Mouse (Mus musculus): ENCODE measurements around the gene Zscan21. TPM values are rescaled to one million over a fixed set of nuclear protein-coding genes. Genes with fewer than 3 reads are reported as not detected.

Zscan21 gene
- polyA plus RNA-seq, 1 experiment from 2014 or later: 45.7 TPM

DNA sequence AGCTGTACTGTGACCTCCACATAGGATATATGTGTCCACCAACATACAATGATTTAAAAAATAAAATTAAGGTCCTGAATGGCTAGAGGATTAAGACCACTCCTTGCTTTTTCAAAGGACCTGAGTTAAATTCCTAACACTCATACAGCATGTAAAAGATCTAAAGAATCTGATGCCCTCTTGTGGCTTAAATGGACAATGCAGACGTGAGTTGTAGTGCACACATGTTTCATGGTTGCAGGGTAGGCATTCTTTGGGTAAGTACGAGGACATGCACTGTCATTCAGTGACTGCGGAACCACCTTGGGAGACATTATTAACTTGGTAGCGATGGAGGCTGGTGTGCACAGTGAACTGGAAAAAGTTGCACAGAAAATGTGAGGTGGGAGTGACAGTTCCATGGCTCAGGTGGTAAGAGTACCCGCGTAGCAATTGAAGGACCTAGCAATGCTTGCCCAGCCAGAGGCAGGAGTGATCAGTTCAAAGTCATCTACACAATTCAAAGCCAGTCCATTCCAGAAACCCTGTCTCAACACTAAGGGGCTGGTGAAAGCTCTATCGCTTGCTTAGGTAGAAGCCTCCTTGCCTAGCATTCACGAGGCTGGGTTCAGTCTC is 21.3 kb downstream of the Zscan21 start:
- peaks cover 2% of the 10 kb centered on the region; the same call in 1 of the 2 replicates for H3K4me1 ChIP-seq (ENCODE audit: control insufficient read depth, insufficient read depth, low read length)
- no peak overlapping the region for H3K4me2 ChIP-seq
- no peaks in the 10 kb centered on the region for H3K27me3 ChIP-seq (ENCODE audit: control insufficient read depth, insufficient read depth, low read length)
- H3K36me3 ChIP-seq (ENCODE audit: control insufficient read depth, insufficient read depth, low read length): peaks cover 20% of the 10 kb centered on the region
- no peak for ATAC-seq (replicated peaks; ENCODE audit: insufficient number of reproducible peaks, low FRiP score, low TSS enrichment)
- no peak overlapping the region for H3K4me3 ChIP-seq (ENCODE audit: low read depth, low read length)
- no peak overlapping the region for H3K27ac ChIP-seq (ENCODE audit: low read depth, low read length)
- H3K9me3 ChIP-seq (replicated peaks; ENCODE audit: control insufficient read depth, low read length): no peaks in the 10 kb centered on the region
- 54% methylated on average over 8 of the region's 8 CpGs for WGBS (ENCODE audit: insufficient replicate concordance)
- H3K9ac ChIP-seq (ENCODE audit: low read depth, low read length): no peak overlapping the region

DNA sequence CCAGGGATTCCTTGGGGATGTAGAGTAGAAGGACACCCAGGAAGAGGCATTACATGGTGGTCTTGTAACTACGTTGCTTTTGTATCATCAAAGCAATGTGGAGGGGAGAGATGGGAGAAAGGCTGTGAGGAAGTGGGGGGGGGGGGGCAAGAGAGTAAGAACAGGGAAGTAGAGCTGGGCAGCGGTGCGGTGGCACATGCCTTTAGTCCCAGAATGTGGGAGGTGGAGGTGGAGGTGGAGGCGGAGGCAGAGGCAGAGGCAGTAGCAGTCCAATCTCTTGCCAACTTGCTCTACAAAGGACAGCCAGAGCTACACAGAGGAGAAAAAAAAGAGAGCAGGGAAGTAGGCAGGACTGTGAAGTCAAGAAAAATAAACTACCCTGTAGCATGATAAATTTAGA is 21.9 kb downstream of the Zscan21 start:
- Histone ChIP-seq H3K9me3 (replicated peaks; ENCODE audit: control insufficient read depth, low read length) (no peaks in the 10 kb centered on the region), H3K36me3 (ENCODE audit: control insufficient read depth, insufficient read depth, low read length) (peaks cover 18% of the 10 kb centered on the region)
- 56% methylated on average over 4 of the region's 4 CpGs for WGBS (ENCODE audit: insufficient replicate concordance)

DNA sequence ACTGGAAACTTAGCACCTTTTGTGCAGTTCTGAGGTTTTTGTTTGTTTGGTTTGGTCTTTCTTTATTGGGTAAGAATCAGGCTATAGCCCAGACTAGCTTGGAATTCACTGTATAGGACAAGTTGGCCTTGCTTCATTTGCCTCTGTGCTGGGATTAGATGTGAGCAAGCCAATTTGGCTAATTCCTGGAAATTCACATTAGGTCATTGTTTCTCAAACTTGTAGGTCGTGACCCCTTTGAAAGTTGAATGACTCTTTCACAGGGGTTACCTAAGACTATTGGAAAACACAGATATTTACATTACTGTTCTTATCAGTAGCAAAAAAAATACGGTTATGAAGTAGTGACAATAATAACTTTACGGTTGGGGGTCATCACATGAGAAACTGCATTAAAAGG is 37.7 kb downstream of the Zscan21 start:
- no peak for ATAC-seq (replicated peaks; ENCODE audit: insufficient number of reproducible peaks, low FRiP score, low TSS enrichment)
- Histone ChIP-seq H3K9ac (ENCODE audit: low read depth, low read length) (no peak overlapping the region), H3K27ac (ENCODE audit: low read depth, low read length) (no peak overlapping the region)

More for the DNA sequence above, 21.9 kb downstream of the Zscan21 start:
- no peak overlapping the region for H3K27ac ChIP-seq (ENCODE audit: low read depth, low read length)
- H3K4me1 ChIP-seq (ENCODE audit: control insufficient read depth, insufficient read depth, low read length): peaks cover 2% of the 10 kb centered on the region; the same call in 1 of the 2 replicates
- no peak overlapping the region for H3K4me3 ChIP-seq (ENCODE audit: low read depth, low read length)
- no peaks in the 10 kb centered on the region for H3K27me3 ChIP-seq (ENCODE audit: control insufficient read depth, insufficient read depth, low read length)
- no peak overlapping the region for H3K9ac ChIP-seq (ENCODE audit: low read depth, low read length)
- no peak overlapping the region for H3K4me2 ChIP-seq
- no peak for ATAC-seq (replicated peaks; ENCODE audit: insufficient number of reproducible peaks, low FRiP score, low TSS enrichment)

DNA sequence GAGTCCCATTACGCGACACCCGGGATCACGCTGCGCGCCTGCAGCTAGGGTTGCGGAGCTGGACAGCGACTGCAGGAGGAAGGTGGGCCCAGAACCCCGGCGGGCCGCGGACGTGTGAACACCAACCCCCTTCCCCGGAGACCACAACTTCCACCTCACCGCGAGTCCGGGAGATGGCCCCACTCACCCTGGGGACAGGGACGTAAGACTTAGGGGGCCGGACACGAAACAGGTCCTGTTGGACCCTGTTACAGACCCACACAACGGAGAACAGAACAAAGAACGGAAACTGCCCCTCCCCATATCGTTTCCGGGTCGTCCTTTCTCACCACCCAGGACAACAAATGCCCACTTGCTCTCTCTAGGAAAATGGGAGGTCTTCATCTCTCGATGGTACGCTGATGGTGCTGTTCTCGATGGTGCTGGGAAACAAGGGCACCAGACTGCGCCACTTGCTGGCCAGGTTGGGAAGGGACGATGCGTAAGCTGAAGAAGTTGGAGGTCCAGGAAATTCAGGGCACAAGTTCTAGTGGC is 38.8 kb downstream of the Zscan21 start, which contains the start of gene Zfp113:
TSS of gene Zfp113 (minus strand) at position 302 of the 534 bp plus-strand sequence.
- Histone ChIP-seq H3K4me2 (peak within 1 kb of the TSS; percentile 86), H3K4me1 (ENCODE audit: control insufficient read depth, insufficient read depth, low read length) (peaks cover 7% of the 10 kb centered on the region; the same call in 1 of the 2 replicates), H3K4me3 (ENCODE audit: low read depth, low read length) (peak within 1 kb of the TSS; percentile 77), H3K27ac (ENCODE audit: low read depth, low read length) (peak within 1 kb of the TSS; percentile 84), H3K9me3 (replicated peaks; ENCODE audit: control insufficient read depth, low read length) (no peaks in the 10 kb centered on the region), H3K36me3 (ENCODE audit: control insufficient read depth, insufficient read depth, low read length) (peaks cover 7% of the 10 kb centered on the region), H3K27me3 (ENCODE audit: control insufficient read depth, insufficient read depth, low read length) (no peaks in the 10 kb centered on the region), H3K9ac (ENCODE audit: low read depth, low read length) (peak within 1 kb of the TSS; percentile 90)
- ATAC-seq (replicated peaks; ENCODE audit: insufficient number of reproducible peaks, low FRiP score, low TSS enrichment): peak; percentile 96
- under 1% methylated on average over 31 of the region's 31 CpGs for WGBS (ENCODE audit: insufficient replicate concordance)

More for the DNA sequence above, 37.7 kb downstream of the Zscan21 start:
- H3K27me3 ChIP-seq (ENCODE audit: control insufficient read depth, insufficient read depth, low read length): no peaks in the 10 kb centered on the region
- peaks cover 10% of the 10 kb centered on the region for H3K36me3 ChIP-seq (ENCODE audit: control insufficient read depth, insufficient read depth, low read length)
- peak overlapping the region; percentile 86 for H3K4me2 ChIP-seq
- no peaks in the 10 kb centered on the region for H3K9me3 ChIP-seq (replicated peaks; ENCODE audit: control insufficient read depth, low read length)
- H3K4me1 ChIP-seq (ENCODE audit: control insufficient read depth, insufficient read depth, low read length): peaks cover 4% of the 10 kb centered on the region; the same call in 1 of the 2 replicates
- whole genome bisulfite sequencing (ENCODE audit: insufficient replicate concordance): 72% methylated on average over 3 of the region's 3 CpGs
- H3K4me3 ChIP-seq (ENCODE audit: low read depth, low read length): peak overlapping the region; percentile 77

DNA sequence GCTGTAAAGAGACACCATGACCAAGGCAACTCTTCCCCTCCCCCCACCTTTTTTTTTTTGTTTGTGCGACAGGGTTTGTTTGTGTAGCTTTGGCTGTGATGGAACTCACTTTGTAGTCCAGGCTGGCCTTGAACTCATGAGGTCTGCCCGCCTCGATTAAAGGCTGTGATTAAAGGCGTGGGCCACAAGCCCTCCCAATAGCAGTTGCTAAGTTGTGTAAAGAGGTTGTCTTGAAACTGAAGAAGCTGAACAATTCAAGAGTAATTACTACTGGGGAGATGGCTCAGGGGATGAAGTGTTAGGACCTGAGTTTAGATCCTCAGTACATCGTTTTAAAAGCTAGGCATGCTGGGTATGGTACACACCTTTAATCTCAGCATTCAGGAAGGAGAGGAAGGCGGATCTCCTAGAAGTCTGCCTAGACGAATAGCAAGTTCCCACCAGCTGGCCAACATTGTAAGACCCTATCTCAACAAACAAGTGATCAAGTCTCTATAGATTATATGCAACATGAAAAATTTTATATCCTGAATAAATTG is 43.6 kb downstream of the Zscan21 start:
- Histone ChIP-seq H3K4me2 (peak overlapping the region; percentile 74), H3K27ac (ENCODE audit: low read depth, low read length) (peak overlapping the region; percentile 69), H3K9me3 (replicated peaks; ENCODE audit: control insufficient read depth, low read length) (no peaks in the 10 kb centered on the region), H3K9ac (ENCODE audit: low read depth, low read length) (peak overlapping the region; percentile 93; the same call in 1 of the 2 replicates), H3K36me3 (ENCODE audit: control insufficient read depth, insufficient read depth, low read length) (peaks cover 14% of the 10 kb centered on the region), H3K4me1 (ENCODE audit: control insufficient read depth, insufficient read depth, low read length) (peaks cover 8% of the 10 kb centered on the region), H3K27me3 (ENCODE audit: control insufficient read depth, insufficient read depth, low read length) (no peaks in the 10 kb centered on the region), H3K4me3 (ENCODE audit: low read depth, low read length) (peak overlapping the region; percentile 84)
- WGBS (ENCODE audit: insufficient replicate concordance): 72% methylated on average over 7 of the region's 7 CpGs
- no peak for ATAC-seq (replicated peaks; ENCODE audit: insufficient number of reproducible peaks, low FRiP score, low TSS enrichment)

DNA sequence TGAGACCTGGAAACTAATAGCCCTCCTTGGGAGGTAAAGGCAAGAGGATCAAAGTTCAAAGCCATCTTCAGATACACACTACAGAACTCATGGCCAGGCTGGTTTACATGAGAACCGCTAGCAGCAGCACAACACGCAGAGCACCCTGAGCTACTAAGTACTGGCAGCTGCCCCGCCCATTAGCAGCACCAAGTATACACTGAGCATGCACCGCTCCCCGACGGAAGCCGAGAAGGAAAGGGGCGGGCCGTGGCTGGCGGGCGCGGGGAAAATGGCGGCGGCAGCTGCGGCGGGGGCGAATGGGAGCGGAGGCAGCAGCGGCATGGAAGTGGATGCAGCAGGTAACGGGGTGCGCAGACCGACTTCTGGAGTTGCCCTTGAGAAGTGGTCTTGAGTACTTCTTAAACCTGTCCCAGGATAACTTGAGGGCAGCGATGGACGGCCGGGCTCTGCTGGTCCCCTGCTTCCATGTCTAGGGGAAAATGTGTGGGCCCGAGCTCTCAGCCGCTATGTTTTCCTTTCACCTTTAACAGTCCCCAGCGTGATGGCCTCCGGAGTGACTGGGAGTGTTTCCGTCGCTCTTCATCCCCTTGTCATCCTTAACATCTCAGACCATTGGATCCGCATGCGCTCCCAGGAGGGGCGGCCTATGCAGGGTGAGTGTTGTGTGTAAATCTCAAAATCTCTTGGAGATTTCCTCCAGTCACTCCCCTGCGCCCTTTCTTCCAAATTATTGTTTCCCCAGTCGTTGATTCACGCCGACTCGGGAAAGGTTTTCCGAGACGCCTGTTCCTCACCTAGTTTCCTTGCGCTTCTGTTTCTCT is 44.4 kb downstream of the Zscan21 start, which contains the start of gene Cops6:
TSS of gene Cops6 (plus strand) at position 230 of the 824 bp plus-strand sequence.
- peaks cover 15% of the 10 kb centered on the region for H3K36me3 ChIP-seq (ENCODE audit: control insufficient read depth, insufficient read depth, low read length)
- peak within 1 kb of the TSS; percentile 84 for H3K4me3 ChIP-seq (ENCODE audit: low read depth, low read length)
- no peaks in the 10 kb centered on the region for H3K9me3 ChIP-seq (replicated peaks; ENCODE audit: control insufficient read depth, low read length)
- H3K9ac ChIP-seq (ENCODE audit: low read depth, low read length): peak within 1 kb of the TSS; percentile 93
- peaks cover 8% of the 10 kb centered on the region for H3K4me1 ChIP-seq (ENCODE audit: control insufficient read depth, insufficient read depth, low read length)
- H3K27me3 ChIP-seq (ENCODE audit: control insufficient read depth, insufficient read depth, low read length): no peaks in the 10 kb centered on the region
- peak within 1 kb of the TSS; percentile 69 for H3K27ac ChIP-seq (ENCODE audit: low read depth, low read length)
- under 1% methylated on average over 42 of the region's 42 CpGs for WGBS (ENCODE audit: insufficient replicate concordance)
- peak within 1 kb of the TSS; percentile 74 for H3K4me2 ChIP-seq
- ATAC-seq (replicated peaks; ENCODE audit: insufficient number of reproducible peaks, low FRiP score, low TSS enrichment): peak; percentile 93

DNA sequence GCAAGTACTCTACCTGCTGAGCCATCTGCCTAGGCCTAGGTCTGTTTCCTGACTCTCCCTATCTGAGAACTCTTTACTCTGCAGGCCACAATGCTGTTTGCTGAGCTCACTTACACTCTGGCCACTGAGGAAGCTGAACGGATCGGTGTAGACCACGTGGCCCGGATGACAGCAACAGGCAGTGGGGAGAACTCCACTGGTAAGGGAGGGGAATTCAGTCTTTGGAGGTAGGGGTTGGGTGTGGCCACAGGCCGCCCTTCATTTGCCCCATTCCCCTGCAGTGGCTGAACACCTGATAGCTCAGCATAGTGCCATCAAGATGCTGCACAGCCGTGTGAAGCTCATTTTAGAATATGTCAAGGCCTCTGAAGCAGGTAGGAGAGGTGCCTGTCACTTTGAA is 46.3 kb downstream of the Zscan21 start:
- H3K9ac ChIP-seq (ENCODE audit: low read depth, low read length): no peak overlapping the region
- H3K9me3 ChIP-seq (replicated peaks; ENCODE audit: control insufficient read depth, low read length): no peaks in the 10 kb centered on the region
- WGBS (ENCODE audit: insufficient replicate concordance): 71% methylated on average over 6 of the region's 6 CpGs
- H3K36me3 ChIP-seq (ENCODE audit: control insufficient read depth, insufficient read depth, low read length): peaks cover 32% of the 10 kb centered on the region
- H3K4me3 ChIP-seq (ENCODE audit: low read depth, low read length): no peak overlapping the region
- H3K4me2 ChIP-seq: no peak overlapping the region
- no peak overlapping the region for H3K27ac ChIP-seq (ENCODE audit: low read depth, low read length)
- no peaks in the 10 kb centered on the region for H3K27me3 ChIP-seq (ENCODE audit: control insufficient read depth, insufficient read depth, low read length)
- no peak for ATAC-seq (replicated peaks; ENCODE audit: insufficient number of reproducible peaks, low FRiP score, low TSS enrichment)
- H3K4me1 ChIP-seq (ENCODE audit: control insufficient read depth, insufficient read depth, low read length): peaks cover 8% of the 10 kb centered on the region

DNA sequence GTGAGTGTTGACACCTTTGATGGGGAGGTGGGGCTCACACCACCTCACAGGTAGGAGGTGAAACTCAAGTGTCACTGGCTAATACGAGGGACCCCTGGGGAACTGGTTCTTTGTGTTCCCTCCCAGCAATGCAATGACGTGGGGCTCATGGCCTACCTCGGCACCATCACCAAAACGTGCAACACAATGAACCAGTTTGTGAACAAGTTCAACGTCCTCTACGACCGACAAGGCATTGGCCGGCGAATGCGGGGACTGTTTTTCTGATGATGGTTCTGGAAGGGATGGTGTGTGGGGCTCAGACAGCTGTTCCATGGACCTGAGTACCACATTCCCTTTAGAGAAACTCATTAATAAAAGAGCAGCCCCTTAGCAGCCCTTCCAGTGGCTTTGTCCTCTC is 46.9 kb downstream of the Zscan21 start:
- 79% methylated on average over 10 of the region's 10 CpGs for whole genome bisulfite sequencing (ENCODE audit: insufficient replicate concordance)
- peaks cover 8% of the 10 kb centered on the region for H3K4me1 ChIP-seq (ENCODE audit: control insufficient read depth, insufficient read depth, low read length)
- ATAC-seq (replicated peaks; ENCODE audit: insufficient number of reproducible peaks, low FRiP score, low TSS enrichment): no peak
- H3K36me3 ChIP-seq (ENCODE audit: control insufficient read depth, insufficient read depth, low read length): peaks cover 36% of the 10 kb centered on the region
- H3K27ac ChIP-seq (ENCODE audit: low read depth, low read length): no peak overlapping the region
- H3K4me2 ChIP-seq: no peak overlapping the region
- no peak overlapping the region for H3K9ac ChIP-seq (ENCODE audit: low read depth, low read length)
- H3K9me3 ChIP-seq (replicated peaks; ENCODE audit: control insufficient read depth, low read length): no peaks in the 10 kb centered on the region
- H3K27me3 ChIP-seq (ENCODE audit: control insufficient read depth, insufficient read depth, low read length): no peaks in the 10 kb centered on the region
- H3K4me3 ChIP-seq (ENCODE audit: low read depth, low read length): no peak overlapping the region
